Mouse (Mus musculus): Measurements from ENCODE around the gene Enox1. TPM values are rescaled to one million over a fixed set of nuclear protein-coding genes. Genes with fewer than 3 reads are reported as not detected.

Gene Enox1
- polyA plus RNA-seq, 2 experiments: 13.5 to 15.6 TPM

GRCm38 (mm10) chr14:77375618-77376017 lies 219.1 kb downstream of the Enox1 start:
- DNase-seq (ENCODE audit: low spot score) (no peak), ATAC-seq (ENCODE audit: low FRiP score, low read depth) (no peak)
- no peak overlapping the region for H3K9ac ChIP-seq (ENCODE audit: low read depth, low read length, severe bottlenecking)
- H3K9me3 ChIP-seq (ENCODE audit: control insufficient read depth, low read length): no peaks in the 10 kb centered on the region
- H3K4me3 ChIP-seq (replicated peaks; ENCODE audit: low read length): no peak overlapping the region
- TF ChIP-seq POLR2A (IDR thresholded peaks at IDR 0.05; ENCODE audit: borderline replicate concordance, extremely low read depth, insufficient read depth, insufficient read length): no peak
- H3K4me2 ChIP-seq (replicated peaks; ENCODE audit: low read depth, low read length, severe bottlenecking): no peak overlapping the region
- 26% methylated on average over 9 of the region's 9 CpGs for WGBS
- H3K27ac ChIP-seq (replicated peaks; ENCODE audit: low read depth, low read length): no peak overlapping the region
- no peaks in the 10 kb centered on the region for H3K36me3 ChIP-seq (ENCODE audit: control insufficient read depth, insufficient read depth, low read length)
- no peaks in the 10 kb centered on the region for H3K4me1 ChIP-seq (ENCODE audit: control insufficient read depth, insufficient read depth, low read length)
- H3K27me3 ChIP-seq (ENCODE audit: control insufficient read depth, insufficient read depth, low read length): no peaks in the 10 kb centered on the region

DNA sequence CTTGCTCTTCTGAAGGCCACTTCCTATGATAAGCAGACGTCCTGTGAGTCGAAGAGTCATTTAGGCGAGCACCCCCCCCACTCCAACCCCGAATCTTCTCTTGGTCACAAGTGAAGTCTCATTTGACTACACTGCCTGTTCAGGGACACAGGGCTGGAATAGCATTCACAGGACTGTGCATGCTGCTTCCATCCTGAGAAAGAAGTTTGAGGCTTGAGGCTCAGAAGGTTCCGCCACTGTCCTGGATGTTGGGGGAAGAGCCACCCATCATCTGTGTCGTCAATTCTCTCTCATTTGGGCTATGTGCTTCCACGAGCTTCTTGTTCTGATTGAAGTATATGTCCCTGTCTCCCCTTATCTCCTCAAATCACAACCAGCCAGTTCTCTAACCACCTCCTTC lies 220.2 kb downstream of the Enox1 start:
- Histone ChIP-seq H3K36me3 (ENCODE audit: control insufficient read depth, insufficient read depth, low read length) (no peaks in the 10 kb centered on the region), H3K9ac (ENCODE audit: low read depth, low read length, severe bottlenecking) (no peak overlapping the region), H3K4me3 (replicated peaks; ENCODE audit: low read length) (no peak overlapping the region), H3K4me1 (ENCODE audit: control insufficient read depth, insufficient read depth, low read length) (no peaks in the 10 kb centered on the region), H3K27ac (replicated peaks; ENCODE audit: low read depth, low read length) (no peak overlapping the region), H3K9me3 (ENCODE audit: control insufficient read depth, low read length) (no peaks in the 10 kb centered on the region), H3K4me2 (replicated peaks; ENCODE audit: low read depth, low read length, severe bottlenecking) (no peak overlapping the region), H3K27me3 (ENCODE audit: control insufficient read depth, insufficient read depth, low read length) (no peaks in the 10 kb centered on the region)
- no peak for ATAC-seq (ENCODE audit: low FRiP score, low read depth)
- WGBS: 72% methylated on average over 7 of the region's 7 CpGs
- no peak for DNase-seq (ENCODE audit: low spot score)
- TF ChIP-seq POLR2A (IDR thresholded peaks at IDR 0.05; ENCODE audit: borderline replicate concordance, extremely low read depth, insufficient read depth, insufficient read length): no peak

GRCm38 (mm10) chr14:77377439-77377838 lies 220.9 kb downstream of the Enox1 start:
- Histone ChIP-seq H3K4me2 (replicated peaks; ENCODE audit: low read depth, low read length, severe bottlenecking) (no peak overlapping the region), H3K27me3 (ENCODE audit: control insufficient read depth, insufficient read depth, low read length) (no peaks in the 10 kb centered on the region), H3K27ac (replicated peaks; ENCODE audit: low read depth, low read length) (no peak overlapping the region), H3K9me3 (ENCODE audit: control insufficient read depth, low read length) (no peaks in the 10 kb centered on the region), H3K36me3 (ENCODE audit: control insufficient read depth, insufficient read depth, low read length) (no peaks in the 10 kb centered on the region), H3K4me3 (replicated peaks; ENCODE audit: low read length) (no peak overlapping the region), H3K4me1 (ENCODE audit: control insufficient read depth, insufficient read depth, low read length) (no peaks in the 10 kb centered on the region), H3K9ac (ENCODE audit: low read depth, low read length, severe bottlenecking) (no peak overlapping the region)
- no peak for ATAC-seq (ENCODE audit: low FRiP score, low read depth)
- DNase-seq (ENCODE audit: low spot score): no peak
- no peak for TF ChIP-seq POLR2A (IDR thresholded peaks at IDR 0.05; ENCODE audit: borderline replicate concordance, extremely low read depth, insufficient read depth, insufficient read length)
- WGBS: 25% methylated on average over 3 of the region's 3 CpGs

DNA sequence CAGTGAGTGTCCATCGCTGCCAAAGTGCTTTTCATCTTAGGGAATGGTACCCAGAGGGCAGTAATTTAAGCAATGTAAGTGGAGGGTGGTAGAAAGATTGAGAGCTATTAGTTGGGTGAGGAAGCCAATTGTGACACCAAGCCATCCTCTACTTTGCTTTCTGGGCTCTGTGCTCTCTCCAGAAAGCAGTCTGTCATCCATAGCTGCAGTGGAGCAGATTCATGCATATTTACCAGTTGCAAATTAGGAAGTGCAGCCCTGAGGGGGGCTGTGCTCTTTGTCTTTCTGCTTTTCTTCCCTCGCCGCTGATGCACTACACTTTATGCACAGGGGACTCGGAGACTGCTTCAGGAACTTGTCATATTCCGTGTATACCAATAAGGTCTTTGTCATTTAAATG lies 221.3 kb downstream of the Enox1 start:
- 22% methylated on average over 5 of the region's 5 CpGs for WGBS
- Histone ChIP-seq H3K4me3 (replicated peaks; ENCODE audit: low read length) (no peak overlapping the region), H3K9ac (ENCODE audit: low read depth, low read length, severe bottlenecking) (no peak overlapping the region), H3K27ac (replicated peaks; ENCODE audit: low read depth, low read length) (no peak overlapping the region), H3K4me1 (ENCODE audit: control insufficient read depth, insufficient read depth, low read length) (no peaks in the 10 kb centered on the region), H3K36me3 (ENCODE audit: control insufficient read depth, insufficient read depth, low read length) (no peaks in the 10 kb centered on the region), H3K9me3 (ENCODE audit: control insufficient read depth, low read length) (no peaks in the 10 kb centered on the region), H3K4me2 (replicated peaks; ENCODE audit: low read depth, low read length, severe bottlenecking) (no peak overlapping the region), H3K27me3 (ENCODE audit: control insufficient read depth, insufficient read depth, low read length) (no peaks in the 10 kb centered on the region)
- DNase-seq (ENCODE audit: low spot score) (no peak), ATAC-seq (ENCODE audit: low FRiP score, low read depth) (no peak)
- TF ChIP-seq POLR2A (IDR thresholded peaks at IDR 0.05; ENCODE audit: borderline replicate concordance, extremely low read depth, insufficient read depth, insufficient read length): no peak

DNA sequence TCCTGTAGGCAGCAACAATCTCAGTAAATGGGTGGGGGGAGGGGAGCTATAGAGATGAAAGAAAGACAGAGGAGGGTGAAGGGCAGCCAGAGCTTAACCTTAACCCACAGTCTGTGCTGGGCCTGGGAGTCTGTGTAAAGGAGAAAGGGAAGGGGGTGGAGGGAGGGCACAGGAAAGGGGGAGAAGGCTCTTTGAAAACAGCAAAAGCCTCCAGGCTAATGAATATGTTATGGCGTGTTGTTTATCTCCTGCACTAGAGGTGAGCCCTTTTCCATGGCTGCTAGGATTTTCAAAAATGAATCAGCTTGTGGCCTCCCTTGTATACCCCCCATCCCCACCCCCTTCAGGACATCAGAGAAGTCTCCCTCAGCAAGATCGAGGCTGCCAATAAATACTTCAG lies 225.0 kb downstream of the Enox1 start:
- Histone ChIP-seq H3K9ac (ENCODE audit: low read depth, low read length, severe bottlenecking) (no peak overlapping the region), H3K4me2 (replicated peaks; ENCODE audit: low read depth, low read length, severe bottlenecking) (no peak overlapping the region), H3K27me3 (ENCODE audit: control insufficient read depth, insufficient read depth, low read length) (no peaks in the 10 kb centered on the region), H3K9me3 (ENCODE audit: control insufficient read depth, low read length) (no peaks in the 10 kb centered on the region), H3K4me1 (ENCODE audit: control insufficient read depth, insufficient read depth, low read length) (no peaks in the 10 kb centered on the region), H3K27ac (replicated peaks; ENCODE audit: low read depth, low read length) (no peak overlapping the region), H3K36me3 (ENCODE audit: control insufficient read depth, insufficient read depth, low read length) (no peaks in the 10 kb centered on the region), H3K4me3 (replicated peaks; ENCODE audit: low read length) (no peak overlapping the region)
- 11% methylated on average over 2 of the region's 2 CpGs for WGBS
- DNase-seq (ENCODE audit: low spot score) (no peak), ATAC-seq (ENCODE audit: low FRiP score, low read depth) (no peak)
- TF ChIP-seq POLR2A (IDR thresholded peaks at IDR 0.05; ENCODE audit: borderline replicate concordance, extremely low read depth, insufficient read depth, insufficient read length): no peak

- WGBS: 60% methylated on average over 9 of the region's 9 CpGs
- no peaks in the 10 kb centered on the region for H3K27me3 ChIP-seq (ENCODE audit: control insufficient read depth, insufficient read depth, low read length)
- H3K27ac ChIP-seq (replicated peaks; ENCODE audit: low read depth, low read length): no peak overlapping the region
- H3K4me2 ChIP-seq (replicated peaks; ENCODE audit: low read depth, low read length, severe bottlenecking): no peak overlapping the region
- no peaks in the 10 kb centered on the region for H3K4me1 ChIP-seq (ENCODE audit: control insufficient read depth, insufficient read depth, low read length)
- no peak overlapping the region for H3K9ac ChIP-seq (ENCODE audit: low read depth, low read length, severe bottlenecking)
- no peak for DNase-seq (ENCODE audit: low spot score)
- H3K36me3 ChIP-seq (ENCODE audit: control insufficient read depth, insufficient read depth, low read length): no peaks in the 10 kb centered on the region
- ATAC-seq (ENCODE audit: low FRiP score, low read depth): no peak
- no peak for TF ChIP-seq POLR2A (IDR thresholded peaks at IDR 0.05; ENCODE audit: borderline replicate concordance, extremely low read depth, insufficient read depth, insufficient read length)
- no peak overlapping the region for H3K4me3 ChIP-seq (replicated peaks; ENCODE audit: low read length)
- no peaks in the 10 kb centered on the region for H3K9me3 ChIP-seq (ENCODE audit: control insufficient read depth, low read length)
These were observed 229.1 kb downstream of the Enox1 start for GRCm38 (mm10) chr14:77385621-77386020.
